Mouse (Mus musculus): ENCODE data around the gene Erfe. TPM values are rescaled to one million over a fixed set of nuclear protein-coding genes. Genes with fewer than 3 reads are reported as not detected.

The Erfe gene
- polyA plus RNA-seq (2015; fragmentation: Nextera tagmentation; extraction: Ambion mirVana): 0.95 and 1.3 TPM in 2 replicates

- ATAC-seq: peak; percentile 82
- H3K4me1 ChIP-seq (ENCODE audit: insufficient read depth): peaks cover 15% of the 10 kb centered on the region
- H3K4me3 ChIP-seq (ENCODE audit: low read depth, low read length): peak within 1 kb of the TSS; percentile 77
- H3K36me3 ChIP-seq (replicated peaks; ENCODE audit: insufficient read depth, low read length): peaks cover 11% of the 10 kb centered on the region; the same call in 1 of the 2 replicates
- H3K9ac ChIP-seq (replicated peaks): peak within 1 kb of the TSS; percentile 86
- peak within 1 kb of the TSS; percentile 69; the same call in 1 of the 2 replicates for H3K27ac ChIP-seq (ENCODE audit: low read depth)
- peaks cover 4% of the 10 kb centered on the region for H3K9me3 ChIP-seq (ENCODE audit: low read length)
- peak within 1 kb of the TSS; percentile 99 for H3K4me2 ChIP-seq (ENCODE audit: low read depth, low read length)
- peak; percentile 87 for DNase-seq
- TF ChIP-seq CTCF (IDR thresholded peaks at IDR 0.05; ENCODE audit: low read depth) (peak; percentile 93), EP300 (IDR thresholded peaks at IDR 0.05; ENCODE audit: low read depth) (no peak)
- under 1% methylated on average over 57 of the region's 68 CpGs for WGBS (ENCODE audit: insufficient replicate concordance)
- 0 out of 2 replicates have a peak, but pooled peaks cover 3% of the 10 kb centered on the region for H3K27me3 ChIP-seq (ENCODE audit: insufficient read depth, low read length)
Measured at GRCm38 (mm10) chr1:91366215-91367108, at the start of gene Erfe. Gene Erfe, plus strand, starts transcription at chr1:91366430.

GRCm38 (mm10) chr1:91317656-91318055, 48.6 kb upstream of the Erfe start:
- DNase-seq (no peak), ATAC-seq (0 out of 2 replicates have a peak, but pooled peaks have one; percentile 35)
- peaks cover 21% of the 10 kb centered on the region for H3K36me3 ChIP-seq (replicated peaks; ENCODE audit: insufficient read depth, low read length)
- no peak overlapping the region for H3K9ac ChIP-seq (replicated peaks)
- TF ChIP-seq EP300 (IDR thresholded peaks at IDR 0.05; ENCODE audit: low read depth): no peak
- no peak overlapping the region for H3K4me3 ChIP-seq (ENCODE audit: low read depth, low read length)
- no peaks in the 10 kb centered on the region; the same call in 1 of the 2 replicates for H3K4me1 ChIP-seq (ENCODE audit: insufficient read depth)
- H3K9me3 ChIP-seq (ENCODE audit: low read length): no peaks in the 10 kb centered on the region
- WGBS (ENCODE audit: insufficient replicate concordance): 82% methylated on average over 6 of the region's 6 CpGs
- no peak overlapping the region for H3K27ac ChIP-seq (ENCODE audit: low read depth)
- no peaks in the 10 kb centered on the region for H3K27me3 ChIP-seq (ENCODE audit: insufficient read depth, low read length)
- H3K4me2 ChIP-seq (ENCODE audit: low read depth, low read length): no peak overlapping the region

- WGBS (ENCODE audit: insufficient replicate concordance): 45% methylated on average over 19 of the region's 19 CpGs
- Histone ChIP-seq H3K27me3 (ENCODE audit: insufficient read depth, low read length) (no peaks in the 10 kb centered on the region), H3K9me3 (ENCODE audit: low read length) (no peaks in the 10 kb centered on the region), H3K4me3 (ENCODE audit: low read depth, low read length) (no peak within 1 kb of the TSS), H3K4me1 (ENCODE audit: insufficient read depth) (no peaks in the 10 kb centered on the region; the same call in 1 of the 2 replicates), H3K27ac (ENCODE audit: low read depth) (no peak within 1 kb of the TSS), H3K4me2 (ENCODE audit: low read depth, low read length) (no peak within 1 kb of the TSS), H3K9ac (replicated peaks) (0 out of 2 replicates have a peak within 1 kb of the TSS, but pooled peaks have one; percentile 11), H3K36me3 (replicated peaks; ENCODE audit: insufficient read depth, low read length) (peaks cover 4% of the 10 kb centered on the region; the same call in 1 of the 2 replicates)
- TF ChIP-seq EP300 (IDR thresholded peaks at IDR 0.05; ENCODE audit: low read depth): no peak
- TF ChIP-seq CTCF (IDR thresholded peaks at IDR 0.05; ENCODE audit: low read depth): no peak
- no peak for DNase-seq
- peak; percentile 41 for ATAC-seq
Measured at GRCm38 (mm10) chr1:91321760-91322438, 44.3 kb upstream of the Erfe start, which contains the start of gene Espnl. Gene Espnl, plus strand, starts transcription at chr1:91322075.

- Histone ChIP-seq H3K9me3 (ENCODE audit: low read length) (no peaks in the 10 kb centered on the region), H3K4me3 (ENCODE audit: low read depth, low read length) (no peak overlapping the region), H3K4me1 (ENCODE audit: insufficient read depth) (no peaks in the 10 kb centered on the region; the same call in 1 of the 2 replicates), H3K4me2 (ENCODE audit: low read depth, low read length) (no peak overlapping the region), H3K9ac (replicated peaks) (no peak overlapping the region), H3K27ac (ENCODE audit: low read depth) (no peak overlapping the region), H3K36me3 (replicated peaks; ENCODE audit: insufficient read depth, low read length) (no peaks in the 10 kb centered on the region), H3K27me3 (ENCODE audit: insufficient read depth, low read length) (no peaks in the 10 kb centered on the region)
- no peak for DNase-seq
- WGBS (ENCODE audit: insufficient replicate concordance): 89% methylated on average over 2 of the region's 2 CpGs
- no peak for TF ChIP-seq CTCF (IDR thresholded peaks at IDR 0.05; ENCODE audit: low read depth)
- TF ChIP-seq EP300 (IDR thresholded peaks at IDR 0.05; ENCODE audit: low read depth): no peak
- ATAC-seq: no peak
Measured at GRCm38 (mm10) chr1:91324646-91325045, 41.6 kb upstream of the Erfe start.

GRCm38 (mm10) chr1:91325488-91326042, 40.7 kb upstream of the Erfe start:
- H3K9me3 ChIP-seq (ENCODE audit: low read length): no peaks in the 10 kb centered on the region
- WGBS (ENCODE audit: insufficient replicate concordance): 41% methylated on average over 3 of the region's 4 CpGs
- no peak overlapping the region for H3K4me2 ChIP-seq (ENCODE audit: low read depth, low read length)
- DNase-seq (no peak), ATAC-seq (no peak)
- H3K4me3 ChIP-seq (ENCODE audit: low read depth, low read length): no peak overlapping the region
- no peaks in the 10 kb centered on the region for H3K27me3 ChIP-seq (ENCODE audit: insufficient read depth, low read length)
- no peak overlapping the region for H3K9ac ChIP-seq (replicated peaks)
- H3K36me3 ChIP-seq (replicated peaks; ENCODE audit: insufficient read depth, low read length): no peaks in the 10 kb centered on the region
- H3K4me1 ChIP-seq (ENCODE audit: insufficient read depth): no peaks in the 10 kb centered on the region; the same call in 1 of the 2 replicates
- no peak for TF ChIP-seq CTCF (IDR thresholded peaks at IDR 0.05; ENCODE audit: low read depth)
- no peak for TF ChIP-seq EP300 (IDR thresholded peaks at IDR 0.05; ENCODE audit: low read depth)
- no peak overlapping the region for H3K27ac ChIP-seq (ENCODE audit: low read depth)

Measured in liver, postnatal 0 days (tissue).